Mouse (Mus musculus) splenic B cell, adult 2 months (primary cell): ENCODE results near the gene Rps6ka6.

ENCODE experiments used
- DNase-seq: peaks from one replicate; pipeline ENCODE4 v3.0.0-alpha.2; 2011; ENCODE audit warnings: low read depth, low spot score
- H3K27me3 ChIP-seq: 2 replicates; pipeline ENCODE4 v1.6.1; 2012; ENCODE audit warnings: mild to moderate bottlenecking, low read length, moderate library complexity, mixed read lengths; ENCODE audit not compliant: control insufficient read depth, poor library complexity, insufficient read depth, severe bottlenecking
- H3K36me3 ChIP-seq: 2 replicates; pipeline ENCODE4 v1.6.1; 2012; ENCODE audit warnings: mild to moderate bottlenecking, low read length, moderate library complexity, mixed read lengths; ENCODE audit not compliant: control insufficient read depth, poor library complexity, insufficient read depth, severe bottlenecking

The Rps6ka6 gene

GRCm38 (mm10) chrX:111537859-111538258 lies at the start of gene Rps6ka6:
Rps6ka6 (minus strand) TSS chrX:111537959.
- no peaks in the 10 kb centered on the region for H3K27me3 ChIP-seq
- H3K36me3 ChIP-seq, result no peaks in the 10 kb centered on the region
- no peak for DNase-seq

- no peaks in the 10 kb centered on the region for H3K27me3 ChIP-seq
- no peak for DNase-seq
- no peaks in the 10 kb centered on the region for H3K36me3 ChIP-seq
These were observed 39.3 kb upstream of the Rps6ka6 start for GRCm38 (mm10) chrX:111577044-111577443.

- Histone ChIP-seq H3K36me3 (no peaks in the 10 kb centered on the region), H3K27me3 (no peaks in the 10 kb centered on the region; the same call in 1 of the 2 replicates)
- DNase-seq, result no peak
These were observed 19.6 kb downstream of the Rps6ka6 start for GRCm38 (mm10) chrX:111518206-111518605.

GRCm38 (mm10) chrX:111463565-111464093 lies 74.1 kb downstream of the Rps6ka6 start:
- H3K27me3 ChIP-seq, result no peaks in the 10 kb centered on the region
- no peak for DNase-seq

GRCm38 (mm10) chrX:111462833-111463564 lies 74.8 kb downstream of the Rps6ka6 start:
- no peak for DNase-seq
- no peaks in the 10 kb centered on the region for H3K27me3 ChIP-seq
- no peaks in the 10 kb centered on the region for H3K36me3 ChIP-seq

More at GRCm38 (mm10) chrX:111463565-111464093, 74.1 kb downstream of the Rps6ka6 start:
- no peaks in the 10 kb centered on the region for H3K36me3 ChIP-seq

- Histone ChIP-seq H3K36me3 (no peaks in the 10 kb centered on the region), H3K27me3 (no peaks in the 10 kb centered on the region)
- DNase-seq, result no peak
These were observed 75.3 kb downstream of the Rps6ka6 start for GRCm38 (mm10) chrX:111462495-111462832.

GRCm38 (mm10) chrX:111462092-111462491 lies 75.7 kb downstream of the Rps6ka6 start:
- Histone ChIP-seq H3K27me3 (no peaks in the 10 kb centered on the region), H3K36me3 (no peaks in the 10 kb centered on the region)
- DNase-seq, result no peak

- Histone ChIP-seq H3K36me3 (no peaks in the 10 kb centered on the region), H3K27me3 (no peaks in the 10 kb centered on the region)
- no peak for DNase-seq
These were observed 77.6 kb downstream of the Rps6ka6 start for GRCm38 (mm10) chrX:111460166-111460565.

GRCm38 (mm10) chrX:111436571-111436970 lies 101.2 kb downstream of the Rps6ka6 start:
- no peaks in the 10 kb centered on the region for H3K27me3 ChIP-seq
- H3K36me3 ChIP-seq, result no peaks in the 10 kb centered on the region
- no peak for DNase-seq

GRCm38 (mm10) chrX:111414775-111415174 lies 123.0 kb downstream of the Rps6ka6 start:
- Histone ChIP-seq H3K36me3 (no peaks in the 10 kb centered on the region), H3K27me3 (no peaks in the 10 kb centered on the region)
- DNase-seq, result no peak

GRCm38 (mm10) chrX:111404816-111405215 lies 132.9 kb downstream of the Rps6ka6 start:
- DNase-seq, result no peak

GRCm38 (mm10) chrX:111377020-111377419 lies 160.7 kb downstream of the Rps6ka6 start:
- Histone ChIP-seq H3K27me3 (no peaks in the 10 kb centered on the region), H3K36me3 (no peaks in the 10 kb centered on the region)
- DNase-seq, result no peak

More at GRCm38 (mm10) chrX:111404816-111405215, 132.9 kb downstream of the Rps6ka6 start:
- Histone ChIP-seq H3K36me3 (no peaks in the 10 kb centered on the region), H3K27me3 (no peaks in the 10 kb centered on the region)

- DNase-seq, result no peak
- no peaks in the 10 kb centered on the region for H3K27me3 ChIP-seq
- no peaks in the 10 kb centered on the region for H3K36me3 ChIP-seq
These were observed 163.6 kb downstream of the Rps6ka6 start for GRCm38 (mm10) chrX:111374177-111374576.
